Mouse (Mus musculus) bone marrow, adult 2 months (tissue): ENCODE results near the gene Mvb12a. TPM values are rescaled to one million over a fixed set of nuclear protein-coding genes. Genes with fewer than 3 reads are reported as not detected.

ENCODE experiments used
- H3K27ac ChIP-seq: fragments of 200-500 bp; 2 replicates; pipeline ENCODE4 v1.5.1; 2012; ENCODE audit warnings: low read depth, mild to moderate bottlenecking, control low read depth, inconsistent platforms, low read length; ENCODE audit not compliant: control insufficient read depth, poor library complexity, insufficient read depth
- H3K4me1 ChIP-seq: fragments of 200-500 bp; 2 replicates; pipeline ENCODE4 v1.6.1; 2011; ENCODE audit warnings: low read length; ENCODE audit not compliant: control insufficient read depth, insufficient read depth
- H3K4me3 ChIP-seq: fragments of 200-500 bp; replicated peaks from 2 replicates; pipeline ENCODE3; 2011; ENCODE audit warnings: mild to moderate bottlenecking, low read depth, low read length, control low read depth; ENCODE audit not compliant: control insufficient read depth
- CTCF ChIP-seq: fragments of 200-500 bp; IDR thresholded peaks from 2 replicates; pipeline ENCODE4 v1.5.1; 2011; ENCODE audit warnings: low read length, control low read depth; ENCODE audit not compliant: control insufficient read depth, insufficient read depth
- POLR2A ChIP-seq: fragments of 200-500 bp; IDR thresholded peaks from 2 replicates; pipeline ENCODE4 v1.6.1; 2011; ENCODE audit warnings: low read depth, mild to moderate bottlenecking, control low read depth, low read length, borderline replicate concordance; ENCODE audit not compliant: control insufficient read depth
- WGBS: fragments of 180-500 bp; shearing (Covaris S2); methylation state at CpG from one replicate; pipeline ENCODE4 v1.1.7; 2018; 5-methylcytosine and 5-hydroxymethylcytosine counted together
- polyA plus RNA-seq: library from polyadenylated mRNA; stranded (reverse); fragments of >200 nt; gene quantifications from 2 replicates; pipeline ENCODE4 v1.2.4, GENCODE M21; 2011; ENCODE audit warnings: low replicate concordance; ENCODE audit not compliant: missing spikeins, insufficient read depth, insufficient read length

The Mvb12a gene
- polyA plus RNA-seq, 1 experiment: 47.7 TPM

DNA sequence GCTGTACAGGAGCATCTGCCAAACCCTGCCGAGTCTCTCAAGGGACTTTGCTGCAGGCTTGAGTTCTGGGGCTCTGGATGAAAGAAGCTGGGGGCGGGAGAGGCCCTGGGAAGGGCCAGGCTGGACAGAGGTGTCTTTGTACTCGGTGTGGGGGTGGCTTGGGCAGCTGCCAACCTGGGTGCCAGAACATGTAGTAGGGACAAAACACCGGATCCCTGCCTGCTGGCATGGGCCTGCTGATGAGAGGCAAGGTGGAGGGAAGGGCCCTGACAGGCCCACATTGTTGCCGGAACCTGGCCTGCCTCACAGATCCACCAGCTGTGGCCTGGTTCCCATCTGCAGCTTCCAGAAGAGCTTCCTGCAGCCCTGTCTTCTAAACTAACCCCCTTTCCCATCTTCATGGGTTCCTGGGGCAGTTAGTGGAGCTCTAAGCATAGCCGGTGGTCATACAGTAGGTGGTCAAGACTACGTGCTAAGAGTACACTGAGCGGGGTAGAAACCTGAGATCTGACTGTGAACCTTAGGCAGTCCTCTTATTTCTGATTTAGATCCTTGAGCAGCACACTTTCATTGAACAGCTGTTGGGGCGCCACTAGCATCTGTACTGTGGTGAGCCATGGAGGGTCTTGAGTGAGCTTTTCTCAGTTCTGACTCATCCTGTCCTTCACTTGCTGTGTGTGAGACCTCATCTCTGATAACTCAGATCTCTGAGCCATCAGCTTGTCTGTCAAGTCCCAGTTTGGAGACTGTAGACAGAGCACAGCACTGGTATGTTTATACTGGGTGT is 30.3 kb downstream of the Mvb12a start:
- H3K4me3 ChIP-seq: no peak overlapping the region
- 90% methylated on average over 9 of the region's 9 CpGs for WGBS
- peaks cover 3% of the 10 kb centered on the region for H3K4me1 ChIP-seq
- H3K27ac ChIP-seq: no peak overlapping the region
- TF ChIP-seq POLR2A (no peak), CTCF (no peak)

DNA sequence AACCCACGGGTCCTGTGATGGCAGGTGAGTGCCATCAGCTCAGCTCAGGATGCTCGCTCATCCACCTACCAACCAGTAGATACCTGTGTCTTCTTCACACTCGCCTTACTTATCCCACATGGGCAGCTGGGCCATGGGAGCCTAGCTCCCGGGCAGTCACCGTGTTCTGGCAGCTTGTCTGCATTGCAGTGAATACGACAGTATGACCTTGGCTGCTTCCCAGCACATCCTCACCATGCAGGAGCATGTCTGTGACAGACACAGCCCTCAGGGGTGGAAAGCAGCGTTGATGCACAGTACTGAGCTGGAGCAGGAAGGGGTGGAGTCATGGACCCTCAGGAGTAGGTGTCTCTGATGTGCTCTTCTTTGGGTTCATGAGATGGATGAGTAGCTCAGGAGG is 31.7 kb downstream of the Mvb12a start:
- TF ChIP-seq POLR2A (no peak), CTCF (no peak)
- H3K27ac ChIP-seq: no peak overlapping the region
- H3K4me1 ChIP-seq: peaks cover 3% of the 10 kb centered on the region
- no peak overlapping the region for H3K4me3 ChIP-seq
- 86% methylated on average over 7 of the region's 7 CpGs for WGBS

DNA sequence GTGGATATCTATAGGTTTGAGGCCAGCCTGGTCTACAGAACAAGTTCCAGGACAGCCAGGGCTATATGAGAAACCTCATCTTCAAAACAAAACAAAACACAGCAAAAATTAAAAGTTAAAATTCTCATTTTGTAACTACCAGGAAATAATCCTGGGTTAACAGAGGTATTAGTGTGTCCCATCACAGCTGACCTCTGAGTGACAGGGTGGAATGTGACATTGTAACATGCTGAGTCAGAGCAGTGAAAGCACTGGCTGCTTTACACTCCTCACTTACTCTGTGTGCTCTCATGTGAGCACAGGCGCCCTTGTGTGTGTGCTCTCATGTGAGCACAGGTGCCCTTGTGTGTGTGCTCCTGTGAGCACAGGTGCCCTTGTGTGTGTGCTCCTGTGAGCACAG is 32.3 kb downstream of the Mvb12a start:
- H3K4me3 ChIP-seq: no peak overlapping the region
- no peak overlapping the region for H3K27ac ChIP-seq
- peaks cover 3% of the 10 kb centered on the region for H3K4me1 ChIP-seq
- WGBS: 64% methylated on average over 1 of the region's 1 CpGs
- TF ChIP-seq CTCF: no peak
- no peak for TF ChIP-seq POLR2A

DNA sequence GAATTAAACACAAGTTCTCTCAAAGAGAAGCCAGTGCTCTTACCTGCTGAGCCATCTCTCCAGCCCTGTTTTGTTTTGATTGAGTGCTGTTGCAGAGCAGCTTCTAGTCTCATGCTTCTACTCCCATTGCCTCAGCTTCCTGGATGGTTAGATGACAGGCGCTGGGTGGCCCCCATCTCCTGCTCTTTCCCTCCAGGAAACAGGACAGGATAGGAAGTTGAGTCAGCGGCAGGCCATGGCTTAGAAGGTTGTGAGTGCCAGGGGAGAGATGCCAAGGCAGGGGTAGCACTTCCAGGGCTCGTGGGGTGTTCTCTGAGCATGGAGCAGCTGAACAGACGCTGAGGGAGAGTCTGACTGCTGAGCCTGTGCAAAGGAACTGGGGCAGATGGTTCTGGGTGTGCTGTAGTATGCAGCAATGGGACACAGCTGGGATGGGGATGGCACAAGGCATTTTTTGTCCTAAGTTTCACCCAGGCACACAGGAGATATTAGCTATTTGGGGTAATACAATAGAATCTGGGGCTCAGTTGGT is 35.2 kb downstream of the Mvb12a start:
- TF ChIP-seq POLR2A: no peak
- TF ChIP-seq CTCF: no peak
- 38% methylated on average over 4 of the region's 4 CpGs for WGBS
- Histone ChIP-seq H3K27ac (no peak overlapping the region), H3K4me1 (no peaks in the 10 kb centered on the region), H3K4me3 (no peak overlapping the region)

DNA sequence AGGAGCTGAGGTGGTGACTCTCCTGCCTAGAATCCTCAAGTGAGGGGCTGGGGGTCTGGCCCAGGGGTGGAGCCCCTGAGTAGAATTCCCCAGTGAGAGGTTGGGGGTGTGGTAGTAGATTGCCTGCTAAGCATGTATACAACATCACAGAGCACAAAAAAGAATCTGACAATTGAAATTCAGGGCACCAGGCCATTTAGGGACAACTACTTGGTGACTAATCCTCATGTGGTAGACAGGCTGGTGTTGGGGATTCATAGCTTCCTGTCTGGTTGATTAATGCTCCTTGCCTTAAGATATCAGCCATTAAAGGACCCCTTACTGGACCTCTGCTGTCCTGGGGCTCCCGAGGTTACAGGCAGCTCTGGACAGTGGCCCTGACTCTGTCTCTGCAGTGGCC is 36.3 kb downstream of the Mvb12a start:
- Histone ChIP-seq H3K27ac (no peak overlapping the region), H3K4me1 (no peaks in the 10 kb centered on the region), H3K4me3 (no peak overlapping the region)
- WGBS: 75% methylated on average over 1 of the region's 1 CpGs
- no peak for TF ChIP-seq CTCF
- TF ChIP-seq POLR2A: no peak

DNA sequence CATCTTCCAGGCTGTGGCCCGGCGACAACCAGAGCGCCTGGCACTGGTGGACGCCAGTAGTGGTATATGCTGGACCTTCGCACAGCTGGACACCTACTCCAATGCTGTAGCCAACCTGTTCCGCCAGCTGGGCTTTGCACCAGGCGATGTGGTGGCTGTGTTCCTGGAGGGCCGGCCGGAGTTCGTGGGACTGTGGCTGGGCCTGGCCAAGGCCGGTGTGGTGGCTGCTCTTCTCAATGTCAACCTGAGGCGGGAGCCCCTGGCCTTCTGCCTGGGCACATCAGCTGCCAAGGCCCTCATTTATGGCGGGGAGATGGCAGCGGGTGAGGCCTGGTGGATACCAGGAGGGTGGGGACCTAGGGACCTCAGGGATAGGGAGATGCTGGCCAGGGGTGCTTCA is 36.8 kb downstream of the Mvb12a start:
- 84% methylated on average over 14 of the region's 14 CpGs for WGBS
- Histone ChIP-seq H3K27ac (no peak overlapping the region), H3K4me3 (no peak overlapping the region), H3K4me1 (no peaks in the 10 kb centered on the region)
- TF ChIP-seq POLR2A (no peak), CTCF (no peak)

DNA sequence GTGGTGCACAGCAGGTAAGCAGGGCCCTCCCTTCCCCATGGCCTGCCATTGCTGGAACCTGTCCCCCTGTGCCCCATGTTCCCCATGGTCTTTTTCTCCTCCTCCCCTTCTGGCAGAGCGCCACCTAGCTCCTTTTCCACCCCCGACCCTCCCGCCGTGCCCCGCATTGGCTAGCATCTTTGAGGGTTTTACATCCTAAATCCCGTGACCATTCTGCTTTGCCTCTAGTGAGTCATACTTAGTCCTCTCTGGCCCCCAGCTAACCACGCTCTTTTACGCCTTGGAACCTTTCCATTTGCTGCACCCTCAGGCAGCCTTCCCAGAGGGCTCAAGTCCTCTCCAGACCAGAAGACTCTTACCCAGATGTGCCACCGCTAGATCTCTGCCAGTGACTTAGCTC is 37.5 kb downstream of the Mvb12a start:
- Histone ChIP-seq H3K4me3 (no peak overlapping the region), H3K4me1 (no peaks in the 10 kb centered on the region), H3K27ac (no peak overlapping the region)
- WGBS: 85% methylated on average over 9 of the region's 9 CpGs
- no peak for TF ChIP-seq POLR2A
- TF ChIP-seq CTCF: no peak

DNA sequence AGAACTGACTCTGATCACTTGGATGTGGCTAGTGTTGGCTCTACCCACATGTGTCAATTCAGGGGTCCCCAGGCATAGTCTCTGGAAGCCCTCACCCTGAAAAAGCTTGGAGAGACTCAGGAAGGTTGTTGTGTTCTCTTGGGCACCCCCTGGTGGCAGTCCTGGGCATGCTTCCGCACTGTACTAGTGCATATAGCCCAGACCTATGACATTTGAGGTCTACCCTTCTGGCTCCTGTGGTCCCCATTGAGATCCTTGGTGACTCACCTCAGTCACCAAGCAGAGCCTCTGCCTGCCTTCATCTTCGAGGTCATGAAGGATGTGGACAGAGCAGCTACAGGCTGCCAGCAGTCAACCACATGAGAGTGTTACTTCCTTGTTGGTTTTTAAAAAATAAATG is 44.2 kb downstream of the Mvb12a start:
- TF ChIP-seq CTCF (peak; percentile 61; the same call in 1 of the 2 replicates), POLR2A (no peak)
- 43% methylated on average over 2 of the region's 2 CpGs for WGBS
- H3K4me3 ChIP-seq: no peak overlapping the region
- peaks cover 8% of the 10 kb centered on the region for H3K4me1 ChIP-seq
- no peak overlapping the region for H3K27ac ChIP-seq
